8 mouse cellular contexts compared by ENCODE assay signal in genomic region chr16:20621191-20621990, GRCm38 (mm10). TPM values are rescaled to one million over a fixed set of nuclear protein-coding genes. Genes with fewer than 3 reads are reported as not detected.
DNase-seq lines count a peak whose midpoint lies in the region; TF ChIP-seq lines count a peak whose summit lies in the region.

TSS of gene Camk2n2 (minus strand) at chr16:20621287.

- TF ChIP-seq CTCF in spleen, adult 2 months (IDR thresholded peaks at IDR 0.05; ENCODE audit: extremely low read depth, insufficient read depth, insufficient read length, insufficient replicate concordance): no peak

- peaks cover 15% of the 10 kb centered on the region for H3K36me3 ChIP-seq in limb, embryonic 10.5 days
- H3K36me3 ChIP-seq in spleen, adult 2 months (ENCODE audit: control insufficient read depth, insufficient read depth, low read length): no peaks in the 10 kb centered on the region; the same call in 1 of the 2 replicates

- peak within 1 kb of the TSS; percentile 89 for H3K4me3 ChIP-seq in limb, embryonic 10.5 days
- peak within 1 kb of the TSS; percentile 76 for H3K4me3 ChIP-seq in spleen, adult 2 months (ENCODE audit: extremely low read depth, insufficient read depth, insufficient read length)

- DNase-seq in urinary bladder, adult 18-20 months (ENCODE audit: low spot score in 2 of 2): peak; percentile 49 to 60
- no peak for DNase-seq in urinary bladder, postnatal 10 days (ENCODE audit: low spot score)
- DNase-seq in cerebellum, postnatal 36 days: peak; percentile 80 to 84
- DNase-seq in gastrocnemius, postnatal 25 days: peak; percentile 66
- DNase-seq in induced T-regulatory cell, adult 2 months (ENCODE audit: low read depth): peak; percentile 67
- DNase-seq in limb, embryonic 10.5 days (ENCODE audit: low spot score): peak; percentile 74
- DNase-seq in mesoderm, embryonic 11.5 days (ENCODE audit: low read depth, low spot score): peak; percentile 45
- peak in 1 of 2 experiments; percentile 45 for DNase-seq in spleen, adult 2 months (ENCODE audit: low read depth in 1 of 2, low spot score in 2 of 2)

- under 1% methylated on average over 90 of the region's 92 CpGs for WGBS in limb, embryonic 10.5 days
- 2% methylated on average over 64 of the region's 92 CpGs for whole genome bisulfite sequencing in spleen, adult 2 months

- peak within 1 kb of the TSS; percentile 87 for H3K27ac ChIP-seq in limb, embryonic 10.5 days
- H3K27ac ChIP-seq in spleen, adult 2 months (ENCODE audit: insufficient read depth, low read length): no peak within 1 kb of the TSS

- H3K4me1 ChIP-seq in limb, embryonic 10.5 days: peaks cover 37% of the 10 kb centered on the region
- peaks cover 8% of the 10 kb centered on the region for H3K4me1 ChIP-seq in spleen, adult 2 months (ENCODE audit: control insufficient read depth, insufficient read depth, insufficient read length)

- no peaks in the 10 kb centered on the region for H3K9me3 ChIP-seq in limb, embryonic 10.5 days (replicated peaks)

- no peak for TF ChIP-seq POLR2A in spleen, adult 2 months (IDR thresholded peaks at IDR 0.05; ENCODE audit: low read depth, low read length)

- H3K27me3 ChIP-seq in limb, embryonic 10.5 days (ENCODE audit: low read depth, poor library complexity, severe bottlenecking): peaks cover 48% of the 10 kb centered on the region
- H3K27me3 ChIP-seq in spleen, adult 2 months (ENCODE audit: control insufficient read depth, insufficient read depth, low read length): peaks cover 22% of the 10 kb centered on the region

RNA-seq across cellular contexts. Expression of gene Camk2n2, which starts in this region (rescaled TPM):
- 1 to 10 TPM; 1.2 to 1.6 TPM for total RNA-seq in gastrocnemius, postnatal 25 days (2021)
- polyA plus RNA-seq in limb, embryonic 10.5 days (2016; fragmentation: Nextera tagmentation; extraction: Ambion mirVana): 0.50 and 0.79 TPM in 2 replicates
- polyA plus RNA-seq in spleen, adult 2 months (2012; rRNA removed): 1.3 and 1.4 TPM in 2 replicates

Comparison
In these comparisons a context has a peak if more than half of its experiments do, and no peak if none do; other contexts are left out.
1. Peak in DNase-seq, H3K4me3 ChIP-seq and H3K27ac ChIP-seq in limb, embryonic 10.5 days; RNA of the gene not detected or under 1 TPM.